Mouse (Mus musculus) liver, postnatal 0 days (tissue): ENCODE data around the gene Slfn14. TPM values are rescaled to one million over a fixed set of nuclear protein-coding genes. Genes with fewer than 3 reads are reported as not detected.

ENCODE experiments used
- ATAC-seq: fragments of 200-750 bp; cut with Nextera tagmentation; 2 replicates; pipeline ENCODE4 v1.8.0; 2017; ENCODE audit warnings: mild to moderate bottlenecking, moderate library complexity
- DNase-seq: peaks from one replicate; pipeline ENCODE4 v3.0.0-alpha.2; 2016
- H3K27ac ChIP-seq: fragments of 300-500 bp; sonication (generic); 2 replicates; pipeline ENCODE4 v1.5.1; 2014; ENCODE audit warnings: antibody characterized with exemption, moderate library complexity, mild to moderate bottlenecking, low read depth
- H3K27me3 ChIP-seq: fragments of 300-500 bp; sonication (generic); 2 replicates; pipeline ENCODE4 v1.6.1; 2014; ENCODE audit warnings: low read length, control low read depth, mixed read lengths; ENCODE audit not compliant: insufficient read depth
- H3K36me3 ChIP-seq: fragments of 300-500 bp; sonication (generic); replicated peaks from 2 replicates; pipeline ENCODE4 v1.6.1; 2014; ENCODE audit warnings: mild to moderate bottlenecking, control low read depth, low read length, moderate library complexity, mixed read lengths; ENCODE audit not compliant: insufficient read depth
- H3K4me1 ChIP-seq: fragments of 300-500 bp; sonication (generic); 2 replicates; pipeline ENCODE4 v1.6.1; 2014; ENCODE audit warnings: antibody characterized with exemption, mild to moderate bottlenecking, control low read depth; ENCODE audit not compliant: insufficient read depth
- H3K4me2 ChIP-seq: fragments of 300-500 bp; sonication (generic); 2 replicates; pipeline ENCODE4 v1.6.1; 2014; ENCODE audit warnings: low read depth, mild to moderate bottlenecking, low read length, moderate library complexity, mixed read lengths
- H3K4me3 ChIP-seq: fragments of 300-500 bp; sonication (generic); 2 replicates; pipeline ENCODE4 v1.5.1; 2014; ENCODE audit warnings: low read depth, low read length
- H3K9ac ChIP-seq: fragments of 300-500 bp; sonication (generic); replicated peaks from 2 replicates; pipeline ENCODE4 v1.6.1; 2014; ENCODE audit warnings: mild to moderate bottlenecking, moderate library complexity
- H3K9me3 ChIP-seq: fragments of 300-500 bp; sonication (generic); 2 replicates; pipeline ENCODE4 v1.6.1; 2016; ENCODE audit warnings: mild to moderate bottlenecking, control low read depth, low read length, mixed read lengths
- CTCF ChIP-seq: sonication (generic); IDR thresholded peaks from 2 replicates; pipeline ENCODE4 v1.5.1; 2016; ENCODE audit warnings: antibody characterized with exemption, low read depth
- EP300 ChIP-seq: IDR thresholded peaks from 2 replicates; pipeline ENCODE4 v1.6.1; 2016; ENCODE audit warnings: antibody characterized with exemption, low read depth, mild to moderate bottlenecking
- WGBS: fragments of 180-500 bp; shearing (Covaris S2); extraction: QIAGEN DNeasy Blood & Tissue Kit; methylation state at CpG from one replicate; pipeline ENCODE4 v1.1.7; 2014; ENCODE audit not compliant: insufficient replicate concordance; 5-methylcytosine and 5-hydroxymethylcytosine counted together
- polyA plus RNA-seq: library from polyadenylated mRNA; unstranded; fragments of >200 nt; fragmentation: Nextera tagmentation; extraction: Ambion mirVana; gene quantifications from 2 replicates; pipeline ENCODE4 v1.2.1, GENCODE M21; 2015

Gene Slfn14
- polyA plus RNA-seq, 1 experiment from 2014 or later: 14.3 TPM

DNA sequence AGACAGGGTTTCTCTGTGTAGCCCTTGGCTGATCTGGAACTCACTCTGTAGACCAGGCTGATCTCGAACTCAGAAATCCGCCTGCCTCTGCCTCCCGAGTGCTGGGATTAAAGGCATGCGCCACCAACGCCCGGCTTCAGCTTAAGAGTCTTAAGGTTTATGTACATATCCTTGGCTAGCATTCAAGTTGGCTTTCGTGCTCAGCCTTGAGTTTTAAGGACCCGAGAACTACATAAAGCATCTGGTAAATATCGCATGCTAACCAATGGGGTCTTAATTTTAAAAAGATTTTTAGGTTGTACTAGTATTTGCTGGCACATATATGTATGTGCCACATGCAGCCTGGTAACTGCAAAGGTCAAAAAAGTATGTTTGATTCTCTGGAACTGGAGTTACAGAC is 13.2 kb upstream of the Slfn14 start:
- Histone ChIP-seq H3K27me3 (no peaks in the 10 kb centered on the region), H3K4me2 (peak overlapping the region; percentile 82; the same call in 1 of the 2 replicates), H3K9me3 (no peaks in the 10 kb centered on the region), H3K9ac (no peak overlapping the region), H3K27ac (no peak overlapping the region), H3K36me3 (peaks cover 23% of the 10 kb centered on the region), H3K4me1 (peaks cover 31% of the 10 kb centered on the region), H3K4me3 (0 out of 2 replicates have a peak overlapping the region, but pooled peaks have one; percentile 81)
- TF ChIP-seq EP300 (no peak), CTCF (no peak)
- WGBS: 89% methylated on average over 9 of the region's 9 CpGs
- ATAC-seq (no peak), DNase-seq (no peak)

DNA sequence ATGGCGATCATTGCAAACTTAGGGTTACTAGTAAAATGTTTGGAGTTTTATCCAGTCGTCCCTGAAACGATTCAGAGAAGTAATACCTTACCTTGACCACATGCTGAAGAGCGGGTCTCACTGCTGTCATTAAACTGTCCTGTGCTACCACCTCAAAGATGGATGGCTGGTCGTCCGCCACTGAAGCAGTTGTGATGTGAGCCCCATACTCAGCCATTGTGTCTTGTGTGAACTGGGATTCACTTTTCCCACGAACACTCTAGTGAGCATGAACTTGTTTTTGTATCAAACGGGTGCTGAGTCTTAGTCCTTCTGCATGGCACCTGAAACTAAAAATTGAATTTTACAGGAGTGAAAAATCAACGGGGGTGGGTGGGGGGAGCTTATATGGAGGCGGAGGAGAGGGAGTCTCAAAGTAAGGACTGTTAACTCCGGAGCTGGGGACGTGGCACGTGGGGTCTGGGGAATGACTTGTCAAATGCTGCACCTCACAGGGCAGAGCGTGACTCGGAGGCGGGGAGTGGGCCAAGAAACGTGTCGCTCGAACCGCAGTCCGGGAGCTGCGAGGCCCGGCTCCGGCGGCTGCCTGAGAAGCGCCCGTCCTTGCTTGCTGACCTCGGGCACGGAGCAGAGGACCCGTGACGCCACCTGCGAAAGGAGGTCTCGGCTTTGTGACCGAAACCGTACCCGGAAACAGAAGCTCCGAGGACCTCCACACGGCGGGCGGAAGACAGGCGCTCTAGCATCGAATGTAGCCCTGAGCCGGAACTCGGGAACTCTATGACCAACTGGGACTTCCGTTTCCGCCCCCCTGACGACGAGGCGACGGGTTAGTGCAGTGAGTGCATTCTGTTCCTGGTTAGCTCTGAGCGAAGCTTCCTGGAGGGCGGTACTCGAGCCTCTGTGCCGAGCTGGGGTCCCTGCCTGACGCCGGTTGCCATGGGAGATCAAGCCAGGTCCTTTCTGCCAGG is 12.0 kb upstream of the Slfn14 start, which contains the start of gene Ap2b1:
Ap2b1 (plus strand) TSS at position 800 of the 971 bp plus-strand sequence.
- Histone ChIP-seq H3K27me3 (no peaks in the 10 kb centered on the region), H3K4me1 (peaks cover 20% of the 10 kb centered on the region), H3K27ac (peak within 1 kb of the TSS; percentile 96), H3K9ac (peak within 1 kb of the TSS; percentile 85), H3K36me3 (peaks cover 27% of the 10 kb centered on the region), H3K4me3 (peak within 1 kb of the TSS; percentile 81), H3K4me2 (peak within 1 kb of the TSS; percentile 82), H3K9me3 (no peaks in the 10 kb centered on the region)
- peak; percentile 94 for DNase-seq
- 3% methylated on average over 56 of the region's 56 CpGs for WGBS
- peak; percentile 90 for ATAC-seq
- no peak for TF ChIP-seq CTCF
- TF ChIP-seq EP300: peak; percentile 81

DNA sequence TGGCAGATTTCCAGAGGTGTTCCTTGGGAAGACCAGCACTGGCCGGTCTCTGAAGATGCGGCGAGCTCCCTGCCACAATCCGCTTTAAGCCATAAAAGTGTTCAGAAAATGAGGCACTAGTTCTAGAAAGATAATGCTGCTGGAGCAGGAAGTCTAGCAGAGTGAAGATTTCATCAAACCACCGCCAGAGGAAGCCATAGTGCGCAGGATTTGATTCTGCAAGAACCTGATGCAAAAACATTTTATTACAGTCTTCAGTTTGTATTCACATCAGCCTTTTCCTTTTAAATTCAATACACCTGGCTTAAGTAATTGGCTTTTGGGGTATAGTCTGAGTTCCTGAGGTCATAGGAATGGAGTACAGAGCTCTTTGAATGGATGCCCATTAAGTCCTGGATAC is 11.3 kb upstream of the Slfn14 start:
- TF ChIP-seq EP300: no peak
- TF ChIP-seq CTCF: peak; percentile 22
- H3K4me1 ChIP-seq: peaks cover 23% of the 10 kb centered on the region
- H3K36me3 ChIP-seq: peaks cover 27% of the 10 kb centered on the region
- ATAC-seq: no peak
- no peak for DNase-seq
- peak overlapping the region; percentile 96 for H3K27ac ChIP-seq
- H3K4me3 ChIP-seq: peak overlapping the region; percentile 81
- peak overlapping the region; percentile 82 for H3K4me2 ChIP-seq
- peak overlapping the region; percentile 85 for H3K9ac ChIP-seq
- no peaks in the 10 kb centered on the region for H3K27me3 ChIP-seq
- no peaks in the 10 kb centered on the region for H3K9me3 ChIP-seq
- 53% methylated on average over 6 of the region's 6 CpGs for WGBS

GRCm38 (mm10) chr11:83294133-83294532 is 7.6 kb upstream of the Slfn14 start:
- Histone ChIP-seq H3K9me3 (no peaks in the 10 kb centered on the region), H3K9ac (no peak overlapping the region), H3K4me1 (peaks cover 26% of the 10 kb centered on the region), H3K36me3 (peaks cover 27% of the 10 kb centered on the region), H3K27ac (no peak overlapping the region), H3K4me2 (peak overlapping the region; percentile 85), H3K4me3 (no peak overlapping the region), H3K27me3 (no peaks in the 10 kb centered on the region)
- DNase-seq (no peak), ATAC-seq (no peak)
- 86% methylated on average over 2 of the region's 2 CpGs for WGBS
- no peak for TF ChIP-seq CTCF

DNA sequence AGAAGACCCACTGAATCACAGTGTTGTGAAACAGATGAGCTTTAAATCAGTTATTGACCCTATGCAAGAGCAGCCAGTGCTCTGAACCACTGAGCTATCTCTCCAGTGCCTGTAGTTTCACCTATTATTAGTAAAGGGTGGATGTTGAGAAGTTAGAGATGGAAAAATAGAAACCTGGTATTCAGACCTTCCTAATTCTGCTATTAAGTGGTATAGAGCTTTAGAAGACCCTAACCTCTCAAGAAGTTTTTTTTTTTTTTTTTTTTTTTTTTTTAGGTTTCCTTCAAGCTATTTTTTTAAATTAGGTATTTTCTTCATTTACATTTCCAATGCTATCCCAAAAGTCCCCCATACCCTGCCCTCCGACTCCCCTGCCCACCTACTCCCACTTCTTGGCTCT is 6.7 kb upstream of the Slfn14 start:
- Histone ChIP-seq H3K36me3 (peaks cover 27% of the 10 kb centered on the region), H3K27ac (no peak overlapping the region), H3K4me3 (peak overlapping the region; percentile 66), H3K4me1 (peaks cover 25% of the 10 kb centered on the region), H3K9me3 (no peaks in the 10 kb centered on the region), H3K27me3 (no peaks in the 10 kb centered on the region), H3K4me2 (peak overlapping the region; percentile 85), H3K9ac (peak overlapping the region; percentile 75)
- no peak for TF ChIP-seq CTCF
- TF ChIP-seq EP300: no peak
- no peak for ATAC-seq
- WGBS: 85% methylated on average over 1 of the region's 1 CpGs
- DNase-seq: no peak

GRCm38 (mm10) chr11:83292251-83292587 is 5.7 kb upstream of the Slfn14 start:
- no peaks in the 10 kb centered on the region for H3K27me3 ChIP-seq
- DNase-seq (no peak), ATAC-seq (no peak)
- H3K4me3 ChIP-seq: peak overlapping the region; percentile 66
- TF ChIP-seq EP300: no peak
- TF ChIP-seq CTCF: no peak
- H3K9ac ChIP-seq: peak overlapping the region; percentile 75
- peaks cover 15% of the 10 kb centered on the region for H3K4me1 ChIP-seq
- H3K36me3 ChIP-seq: peaks cover 24% of the 10 kb centered on the region
- peak overlapping the region; percentile 70 for H3K27ac ChIP-seq
- H3K4me2 ChIP-seq: peak overlapping the region; percentile 85
- 2% methylated on average over 5 of the region's 5 CpGs for WGBS
- H3K9me3 ChIP-seq: no peaks in the 10 kb centered on the region
